Mouse (Mus musculus) adrenal gland, postnatal 4 days (tissue): ENCODE measurements at regions not wholly inside any gene's neighbourhood (a gene's known extent, or its start where the extent isn't known, plus 50 kb on each side); places are given as distances from the start of the nearest gene placed in this dataset.

ENCODE experiments used
- DNase-seq, 2 experiments: peaks; one replicate each; pipeline ENCODE4 v3.0.0; 2021 to 2022; ENCODE audit warnings: low spot score in 2 of 2, mixed read lengths in 2 of 2

DNA sequence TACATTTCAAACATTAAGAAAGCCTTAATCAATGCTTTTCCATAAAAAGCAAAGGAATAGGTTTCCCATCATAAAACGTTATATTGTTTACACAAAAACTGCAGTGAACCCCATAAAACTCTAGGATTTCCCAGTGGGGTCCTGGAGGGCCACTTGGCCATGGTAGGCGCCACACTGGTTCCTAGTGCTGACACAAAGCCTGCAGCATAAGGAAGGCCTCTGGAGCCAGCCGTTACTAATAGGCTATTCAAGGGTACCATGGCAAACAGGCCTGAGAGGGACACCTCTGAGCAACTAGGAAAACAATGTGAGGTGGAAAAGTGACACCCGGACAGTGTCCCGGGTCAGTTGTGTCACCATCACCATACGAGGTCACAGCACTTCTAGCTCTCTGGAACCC lies 231.9 kb downstream of the Ttc32 start:
- DNase-seq, result no peak

DNA sequence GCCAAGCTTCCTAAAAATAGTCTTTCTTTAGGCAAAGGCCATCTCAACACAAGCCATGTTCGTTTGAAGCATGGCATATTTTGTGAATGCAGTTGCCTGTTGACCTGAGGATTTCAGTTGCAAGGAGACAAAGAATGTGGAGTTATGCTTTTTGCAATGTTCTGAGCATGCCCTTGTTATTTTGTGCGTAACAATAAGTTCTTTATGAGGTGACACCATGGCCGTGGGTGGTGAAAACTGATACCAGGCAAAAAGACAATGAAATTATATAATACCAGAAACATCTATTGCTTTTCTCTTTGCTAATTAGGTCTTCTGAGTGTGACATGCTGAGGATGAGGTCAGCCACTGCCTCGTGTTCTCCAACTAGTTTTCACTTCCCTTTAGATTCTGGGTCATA lies 236.4 kb downstream of the Ttc32 start:
- no peak for DNase-seq

- no peak for DNase-seq
These were observed 241.7 kb downstream of the Ttc32 start for GRCm38 (mm10) chr12:9271484-9271883.

- no peak for DNase-seq
These were observed 244.4 kb downstream of the Ttc32 start for GRCm38 (mm10) chr12:9274181-9274580.

- no peak for DNase-seq
These were observed 245.9 kb downstream of the Ttc32 start for GRCm38 (mm10) chr12:9275697-9276096.

DNA sequence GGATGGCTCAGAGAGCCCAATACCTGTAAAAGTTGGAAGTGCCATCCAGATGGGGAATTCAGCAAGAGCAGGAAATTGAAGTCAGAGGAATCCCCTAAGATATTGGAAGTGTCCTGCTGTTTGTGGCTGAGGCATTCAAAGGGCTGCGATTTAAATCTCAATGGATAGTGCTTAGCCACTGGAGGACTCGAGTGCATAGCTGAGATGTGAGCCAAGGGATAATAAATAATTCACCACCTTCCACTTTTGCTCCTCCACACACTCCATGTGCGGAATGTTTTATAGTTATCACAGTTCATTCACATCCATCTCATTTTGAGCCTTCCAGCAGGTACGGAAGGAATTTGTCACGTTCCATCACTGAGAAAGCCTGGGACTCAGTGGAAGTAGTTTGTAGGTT lies 248.9 kb downstream of the Ttc32 start:
- no peak for DNase-seq

GRCm38 (mm10) chr12:9279893-9280605 lies 250.3 kb downstream of the Ttc32 start:
- no peak for DNase-seq

- DNase-seq, result no peak
These were observed 257.5 kb downstream of the Ttc32 start for GRCm38 (mm10) chr12:9287271-9287670.

GRCm38 (mm10) chr12:9292656-9293055 lies 262.9 kb downstream of the Ttc32 start:
- DNase-seq, result no peak

- no peak for DNase-seq
These were observed 265.4 kb downstream of the Ttc32 start for GRCm38 (mm10) chr12:9295211-9295610.

- DNase-seq, result no peak
These were observed 269.3 kb downstream of the Ttc32 start for GRCm38 (mm10) chr12:9298848-9299655.

GRCm38 (mm10) chr12:9304146-9304545 lies 265.8 kb upstream of the Osr1 start:
- DNase-seq, result peak; percentile 21 to 34

DNA sequence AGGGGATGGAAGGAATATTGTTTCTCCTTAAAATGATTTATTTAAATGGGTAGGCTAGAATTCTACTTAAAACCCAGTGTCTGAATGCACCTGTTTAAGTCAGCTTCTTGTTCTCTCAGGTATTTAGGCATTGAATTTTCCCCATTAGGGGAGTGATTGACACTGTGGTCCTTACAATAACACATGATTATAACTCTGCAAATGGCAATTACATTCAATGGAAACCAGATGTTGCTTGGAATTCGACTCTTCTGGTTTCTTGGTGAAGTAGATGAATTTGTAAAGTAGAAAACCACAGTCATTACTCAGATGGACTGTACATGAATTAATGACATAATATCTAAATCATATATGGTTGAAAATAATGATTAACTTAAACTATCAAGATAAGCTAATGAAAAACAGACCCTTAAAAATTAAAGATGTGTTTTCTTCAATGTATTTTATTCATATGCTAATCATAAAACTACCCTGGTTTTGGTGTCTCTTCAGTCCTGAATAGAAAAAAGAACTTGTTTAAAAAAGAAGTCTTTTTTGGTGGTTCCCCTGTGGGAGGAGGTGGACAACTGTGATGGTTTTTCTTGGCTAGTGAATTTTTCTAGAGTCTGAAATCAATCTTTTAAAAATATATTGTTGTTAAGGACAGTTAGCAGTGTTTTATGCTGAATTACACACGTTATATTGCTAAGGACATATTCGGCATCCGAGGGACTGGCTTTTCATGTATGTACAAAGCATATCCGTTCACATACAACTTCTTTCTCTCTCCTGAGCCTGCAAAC lies 231.8 kb upstream of the Osr1 start:
- no peak for DNase-seq

DNA sequence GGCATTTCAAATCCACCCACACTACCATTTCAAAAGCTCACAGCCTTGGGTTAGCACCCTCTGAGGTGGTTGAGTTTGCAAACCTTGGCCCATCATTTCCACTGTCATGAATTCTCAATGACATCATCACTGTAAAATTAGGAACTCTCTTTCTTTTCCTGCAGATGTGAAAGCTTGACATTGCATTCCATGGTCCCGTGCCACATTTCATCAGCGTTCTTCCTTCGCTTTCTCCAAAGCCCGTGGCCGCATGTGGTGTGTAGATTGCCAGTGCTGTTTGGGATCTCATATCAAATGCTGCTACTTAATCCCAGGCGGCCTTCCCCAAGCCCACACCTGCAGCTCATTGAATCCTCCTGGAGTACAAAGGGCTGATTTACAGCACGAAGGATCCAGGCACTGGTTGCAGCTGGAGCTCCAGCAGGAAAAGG lies 231.1 kb upstream of the Osr1 start:
- no peak for DNase-seq

DNA sequence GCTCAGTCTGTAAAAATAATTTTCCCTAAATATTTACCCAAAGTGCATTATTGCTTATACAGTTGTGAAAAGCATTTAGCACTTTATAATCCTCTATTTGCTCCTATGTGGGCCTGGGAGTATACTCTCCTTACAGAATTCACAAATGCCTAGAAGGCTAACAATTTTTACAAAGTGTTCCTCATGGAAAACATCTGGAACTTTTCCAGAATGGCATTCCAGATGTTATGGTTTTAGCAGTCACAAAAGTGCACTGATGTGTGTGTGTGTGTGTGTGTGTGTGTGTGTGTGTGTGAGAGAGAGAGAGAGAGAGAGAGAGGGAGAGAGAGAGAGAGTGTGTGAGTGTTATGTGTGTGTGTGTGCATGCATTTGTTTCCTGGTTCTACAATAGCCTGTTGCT lies 229.1 kb upstream of the Osr1 start:
- no peak for DNase-seq

DNA sequence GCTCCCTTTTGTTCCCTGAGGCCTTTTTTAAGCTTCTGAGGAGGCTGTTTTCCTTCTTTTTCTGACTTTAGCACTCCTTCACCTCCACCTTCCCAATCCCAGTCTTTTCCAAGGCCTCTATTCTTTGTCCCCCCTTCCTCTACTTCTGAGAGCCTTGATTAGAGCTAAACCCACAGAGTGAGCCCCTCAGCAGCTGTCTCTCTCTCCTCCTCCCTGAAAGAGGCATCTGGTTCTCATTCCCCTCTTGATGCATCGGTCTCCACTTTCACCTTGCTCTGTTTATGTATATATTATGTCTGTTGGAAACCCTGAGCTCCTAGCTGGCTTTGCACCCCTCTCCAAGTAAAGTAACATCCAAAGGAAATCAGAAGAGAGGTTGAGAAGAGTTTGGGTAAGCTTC lies 224.6 kb upstream of the Osr1 start:
- no peak for DNase-seq

GRCm38 (mm10) chr12:9355512-9355911 lies 214.4 kb upstream of the Osr1 start:
- no peak for DNase-seq

DNA sequence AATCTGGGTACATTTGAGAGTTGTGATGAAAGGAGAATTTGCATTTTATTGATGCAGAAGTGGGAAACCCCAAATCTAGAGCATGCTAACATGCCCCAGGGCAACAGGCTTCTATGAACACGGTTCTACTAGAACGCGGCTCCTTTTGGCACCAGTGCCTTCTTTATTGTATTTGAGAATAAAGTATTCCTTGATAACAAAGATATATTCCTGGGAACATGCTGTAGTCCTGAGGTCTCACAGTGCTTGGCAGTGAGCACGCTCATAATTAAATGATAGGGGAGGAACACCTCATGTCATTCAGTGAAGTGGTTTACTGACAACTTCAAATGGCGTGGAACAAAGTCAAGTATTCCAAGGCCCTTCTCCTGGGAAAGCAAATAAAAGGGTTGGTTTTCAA lies 212.1 kb upstream of the Osr1 start:
- DNase-seq, result no peak

DNA sequence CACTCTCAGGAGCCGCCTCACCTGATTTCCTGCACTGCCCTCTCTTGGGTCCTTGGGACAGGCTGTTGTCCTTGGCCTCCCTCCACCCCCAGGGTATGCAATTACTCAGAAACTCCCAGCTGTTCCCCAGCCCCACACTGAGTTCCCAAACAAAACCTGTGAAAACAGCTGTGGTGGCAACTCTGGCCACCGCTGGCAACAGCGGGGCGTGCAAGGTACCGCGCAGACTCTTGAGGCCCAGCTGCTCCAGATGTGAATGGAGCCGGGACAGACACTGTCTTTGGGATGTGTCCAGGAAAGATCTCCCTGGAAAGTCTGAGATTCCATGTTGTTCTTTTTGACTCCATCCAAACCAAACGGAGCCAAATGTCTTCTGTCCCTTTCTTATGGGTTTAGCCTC lies 211.0 kb upstream of the Osr1 start:
- no peak for DNase-seq

- DNase-seq, result no peak
These were observed 204.0 kb upstream of the Osr1 start for GRCm38 (mm10) chr12:9365931-9366330.

GRCm38 (mm10) chr12:9368682-9369081 lies 201.2 kb upstream of the Osr1 start:
- DNase-seq, result no peak

- DNase-seq, result no peak
These were observed 168.0 kb upstream of the Osr1 start for GRCm38 (mm10) chr12:9401956-9402355.
